Mouse (Mus musculus) ovary, postnatal 10 days (tissue): ENCODE measurements around the gene Scamp1.

Source experiments
- DNase-seq: peaks from one replicate; pipeline ENCODE4 v3.0.0; 2022; ENCODE audit warnings: low spot score

Gene Scamp1

GRCm38 (mm10) chr13:94271284-94271683, 14.4 kb downstream of the Scamp1 start:
- no peak for DNase-seq

- no peak for DNase-seq
Observed at GRCm38 (mm10) chr13:94268201-94268600, 17.5 kb downstream of the Scamp1 start.

- DNase-seq = no peak
Observed at GRCm38 (mm10) chr13:94267190-94267589, 18.5 kb downstream of the Scamp1 start.

- no peak for DNase-seq
Observed at GRCm38 (mm10) chr13:94266530-94266929, 19.1 kb downstream of the Scamp1 start.

GRCm38 (mm10) chr13:94265291-94265690, 20.4 kb downstream of the Scamp1 start:
- no peak for DNase-seq

DNA sequence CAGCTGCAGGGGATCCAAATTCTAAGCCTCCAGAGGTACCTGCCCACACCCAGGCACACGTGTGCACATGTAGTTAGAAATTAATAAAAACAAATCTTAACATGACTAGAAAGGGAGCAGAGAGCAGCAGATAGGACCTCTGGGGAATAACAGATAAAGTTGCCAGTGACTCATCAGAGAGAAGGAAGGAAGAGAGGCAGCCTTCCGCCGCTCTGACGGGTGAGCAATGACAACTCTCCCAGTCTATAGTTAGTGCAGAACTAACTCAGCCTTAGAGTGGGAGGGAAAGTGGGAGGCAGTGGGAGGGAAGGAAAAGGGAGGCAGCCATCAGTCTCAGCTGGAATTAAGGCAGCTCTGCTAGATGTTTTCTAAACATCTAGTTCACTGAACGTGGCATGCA, 21.7 kb downstream of the Scamp1 start:
- no peak for DNase-seq

GRCm38 (mm10) chr13:94262551-94262950, 23.1 kb downstream of the Scamp1 start:
- no peak for DNase-seq

DNA sequence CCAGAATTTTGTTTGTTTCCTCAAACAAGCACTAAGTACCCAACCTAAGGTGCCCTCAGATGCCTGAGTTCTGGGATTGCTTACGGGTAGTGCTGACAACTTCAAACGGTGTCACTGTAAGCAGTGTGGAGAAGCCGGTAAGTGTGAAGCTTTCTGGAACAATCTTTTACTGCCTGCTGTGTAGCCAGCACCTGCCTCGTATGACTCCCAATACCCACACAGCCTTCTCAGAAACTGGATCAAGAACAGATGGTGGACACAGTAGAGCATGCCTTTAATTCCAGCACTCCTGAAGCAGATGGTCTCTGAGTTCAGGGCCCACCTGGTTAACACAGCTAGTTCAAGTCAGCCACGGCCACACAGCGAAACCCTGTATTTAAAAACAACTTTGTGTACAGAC, 24.0 kb downstream of the Scamp1 start:
- no peak for DNase-seq

DNA sequence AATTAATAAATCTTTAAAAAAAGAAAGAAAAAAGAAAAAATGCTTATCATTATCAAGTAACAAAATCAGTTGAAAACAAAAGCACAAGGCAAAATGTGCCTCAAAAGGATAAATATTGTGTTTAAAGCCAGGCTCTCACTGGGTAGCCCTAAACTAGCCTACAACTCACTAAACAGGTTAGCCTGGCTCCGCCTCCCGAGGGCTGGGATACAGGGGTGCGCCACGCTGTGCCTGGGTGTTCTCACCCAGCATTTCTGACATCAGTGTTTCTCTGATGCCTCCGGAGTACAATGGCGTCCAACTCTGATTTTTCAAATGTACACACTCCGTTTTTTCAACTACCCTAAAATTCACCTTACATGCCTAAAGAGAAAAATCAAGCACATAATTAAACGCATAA, 24.7 kb downstream of the Scamp1 start:
- no peak for DNase-seq

- no peak for DNase-seq
Observed at GRCm38 (mm10) chr13:94259210-94259609, 26.4 kb downstream of the Scamp1 start.

DNA sequence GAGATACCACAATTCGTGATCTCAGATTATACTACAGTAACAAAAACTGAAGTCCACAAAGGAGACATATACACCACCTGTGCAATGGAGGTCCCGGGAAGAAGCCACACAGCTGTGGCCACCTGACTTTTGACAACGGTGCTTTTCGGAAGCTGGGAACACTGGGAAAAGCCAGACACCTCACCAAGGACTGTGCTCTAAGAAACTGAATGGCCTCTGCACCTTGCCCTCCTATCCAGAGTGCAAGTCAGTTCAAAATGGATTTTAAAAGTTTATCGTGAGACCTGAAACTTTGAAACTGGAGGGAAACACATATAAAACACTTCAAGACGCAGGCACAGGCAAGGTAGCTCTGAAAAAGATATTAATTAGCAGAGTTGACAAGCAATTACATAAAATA, 27.1 kb downstream of the Scamp1 start:
- DNase-seq = no peak

DNA sequence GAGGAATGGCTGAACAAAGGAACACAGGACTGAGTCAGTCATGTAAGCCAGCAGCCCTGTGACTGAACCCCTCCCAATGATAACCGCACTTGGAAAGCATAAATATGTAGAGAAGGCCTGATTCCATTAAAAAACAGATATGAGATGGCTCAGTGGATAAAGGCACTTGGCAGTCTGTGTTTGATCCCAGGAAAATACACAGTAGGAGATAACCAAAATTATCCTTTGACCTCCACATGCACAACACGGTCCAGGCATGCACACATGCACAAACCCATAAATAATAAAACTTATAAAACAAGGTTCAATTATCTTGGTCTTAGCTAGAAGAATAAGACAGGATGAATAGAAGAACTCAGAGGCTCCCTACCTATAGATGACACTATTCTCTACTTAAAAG, 27.9 kb downstream of the Scamp1 start:
- DNase-seq = no peak

DNA sequence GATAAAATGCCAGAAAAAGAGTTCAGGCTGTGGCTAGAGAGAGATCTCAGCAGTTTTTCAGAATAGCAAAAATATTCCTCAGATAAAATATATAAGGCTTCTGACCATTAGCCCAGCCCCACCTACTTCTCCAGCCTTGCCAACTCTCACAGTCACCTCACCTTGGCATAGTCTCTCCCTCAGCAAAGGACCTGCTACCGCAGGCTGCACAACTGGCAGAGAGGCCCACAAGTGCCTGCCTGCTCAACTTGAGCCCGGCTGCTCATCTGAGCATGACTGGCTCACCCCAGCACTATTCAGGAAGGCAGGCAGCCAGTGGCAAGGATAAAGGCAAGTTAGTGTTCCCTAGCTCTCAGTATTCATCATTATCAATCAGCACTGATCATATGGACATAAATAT, 30.5 kb downstream of the Scamp1 start:
- DNase-seq = no peak

DNA sequence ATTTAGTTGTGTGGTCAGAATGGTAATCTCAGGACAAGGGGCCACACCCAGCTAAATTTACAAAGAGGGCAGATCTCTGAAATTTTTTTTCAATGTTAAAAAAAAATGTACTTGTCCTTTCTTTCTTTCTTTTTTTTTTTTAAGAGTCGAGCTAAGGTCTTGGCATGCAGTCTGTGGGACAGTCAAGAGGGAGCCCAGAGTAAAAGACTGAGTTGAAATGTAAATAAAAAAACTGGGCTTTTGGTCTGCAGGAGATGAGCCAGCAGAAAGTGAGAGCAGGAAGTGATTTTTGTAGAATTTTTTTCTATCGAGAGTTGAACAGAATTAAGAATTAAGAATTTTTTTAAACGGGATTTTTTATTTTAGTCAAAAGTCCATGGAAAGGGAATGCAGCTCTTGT, 31.4 kb downstream of the Scamp1 start:
- no peak for DNase-seq

DNA sequence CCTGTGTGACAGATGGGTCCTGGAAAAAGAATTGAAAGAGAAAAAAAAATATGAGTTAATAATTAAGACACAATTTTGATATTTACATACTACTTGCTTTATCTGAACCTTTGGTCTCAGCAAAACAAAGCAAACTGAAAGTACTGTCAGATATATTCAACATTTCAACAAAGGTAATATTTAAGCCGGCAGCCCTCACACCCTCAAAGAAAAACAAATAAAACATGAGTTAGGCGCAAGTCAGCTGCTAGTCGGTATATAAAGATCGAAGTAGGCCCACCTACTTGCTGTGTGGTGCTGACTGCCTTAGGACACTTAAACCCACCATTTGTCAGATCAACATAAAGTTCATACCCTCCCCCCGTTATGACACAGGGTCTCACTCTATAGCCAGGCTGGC, 32.6 kb downstream of the Scamp1 start:
- no peak for DNase-seq

DNA sequence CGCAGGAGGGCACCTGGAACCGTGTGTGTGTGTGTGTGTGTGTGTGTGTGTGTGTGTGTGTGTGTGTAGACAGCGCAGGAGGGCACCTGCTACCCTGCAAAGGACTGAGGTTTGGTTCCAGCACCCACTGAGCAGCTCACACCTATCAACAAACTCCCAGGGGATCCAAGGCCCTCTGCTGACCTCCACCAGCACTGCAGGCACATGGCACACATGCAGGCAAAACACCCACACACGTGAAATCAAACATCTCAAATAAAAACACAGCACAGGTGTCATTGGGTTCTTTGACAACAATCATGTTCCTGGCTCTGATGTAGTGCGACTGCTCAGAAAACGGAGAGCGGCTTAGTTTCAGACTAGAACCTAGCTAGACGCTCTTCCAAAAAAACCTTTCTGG, 34.9 kb downstream of the Scamp1 start:
- no peak for DNase-seq

DNA sequence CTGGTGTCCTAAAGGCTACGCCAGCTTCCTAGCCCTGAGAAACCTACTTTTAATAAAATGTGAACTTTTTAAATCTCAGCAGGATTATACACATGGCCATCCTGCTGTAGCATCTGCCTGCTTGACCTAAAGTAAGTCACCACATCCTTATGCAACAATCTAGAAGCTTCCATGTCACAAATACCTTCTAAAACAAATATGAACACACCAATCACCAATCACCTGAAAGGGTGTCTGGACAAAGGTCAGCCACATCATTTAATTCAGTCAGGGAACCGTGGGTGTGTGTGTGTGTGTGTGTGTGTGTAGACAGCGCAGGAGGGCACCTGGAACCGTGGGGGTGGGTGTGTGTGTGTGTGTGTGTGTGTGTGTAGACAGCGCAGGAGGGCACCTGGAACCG, 35.5 kb downstream of the Scamp1 start:
- DNase-seq = no peak

DNA sequence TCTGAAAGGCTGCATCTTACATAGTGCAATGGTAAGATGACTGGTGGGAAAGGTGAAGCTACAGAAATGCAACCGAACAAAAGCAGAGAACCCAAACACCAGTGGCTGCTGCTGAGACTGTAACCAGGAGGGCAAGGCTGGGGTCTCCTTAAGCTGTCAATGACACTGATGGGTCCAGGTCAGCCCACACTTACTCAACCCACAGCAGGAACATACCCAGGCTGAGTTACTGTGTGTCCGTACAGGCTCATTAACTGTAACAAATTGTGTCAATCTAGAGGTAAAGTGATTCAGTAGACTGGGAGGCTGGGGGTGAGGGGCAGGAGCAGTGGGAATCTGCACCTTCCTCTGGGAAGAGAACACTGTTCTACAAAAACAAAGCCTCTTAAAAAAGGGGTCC, 42.8 kb downstream of the Scamp1 start:
- DNase-seq = no peak

DNA sequence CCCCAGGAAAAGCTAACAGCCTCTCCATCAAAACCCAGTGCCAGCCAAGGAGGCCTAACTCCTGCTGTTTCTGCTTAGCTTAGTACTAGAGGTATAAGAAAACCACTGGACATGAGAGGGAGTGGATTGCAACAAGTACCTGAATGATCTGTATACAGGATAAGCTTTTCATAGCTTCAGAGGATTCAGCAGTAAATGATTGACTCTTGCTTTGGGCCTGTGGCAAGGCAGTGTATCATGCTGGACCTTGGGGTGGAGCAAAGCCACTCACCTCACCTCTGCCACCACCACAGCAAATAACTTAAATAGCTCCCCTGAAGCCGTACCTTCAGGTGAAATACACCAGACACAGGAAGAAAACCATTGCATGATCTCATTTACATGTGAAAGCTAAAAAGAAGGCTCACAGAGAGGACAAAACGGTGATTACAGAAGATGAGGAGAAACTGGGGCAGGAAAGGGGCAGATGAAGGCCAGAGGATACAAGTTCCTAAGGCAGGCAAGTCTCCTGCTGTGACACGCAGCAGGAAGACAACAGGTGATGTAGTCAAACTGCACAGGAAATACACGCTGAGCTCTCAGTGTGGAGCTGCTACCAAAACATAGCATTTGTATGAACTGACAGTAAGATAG, 43.6 kb downstream of the Scamp1 start:
- DNase-seq = no peak

- no peak for DNase-seq
Observed at GRCm38 (mm10) chr13:94240873-94241272, 44.8 kb downstream of the Scamp1 start.

DNA sequence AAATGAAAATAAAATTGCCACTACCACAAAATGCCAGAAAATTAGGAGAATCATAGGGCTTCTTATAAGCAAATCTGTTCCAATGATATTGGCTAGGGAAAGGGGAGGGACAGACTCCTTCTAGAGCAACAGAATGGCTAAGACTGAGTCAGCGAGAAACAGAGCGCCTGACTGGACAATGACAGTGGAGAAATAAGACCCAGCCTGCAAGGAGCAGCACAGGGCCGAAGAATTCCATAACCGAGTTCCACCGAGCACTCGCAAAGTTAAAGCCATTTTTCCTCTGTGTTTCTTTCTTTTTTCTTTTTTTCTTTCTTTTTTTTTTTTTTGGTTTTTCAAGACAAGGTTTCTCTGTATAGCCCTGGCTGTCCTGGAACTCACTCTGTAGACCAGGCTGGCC, 45.5 kb downstream of the Scamp1 start:
- no peak for DNase-seq

DNA sequence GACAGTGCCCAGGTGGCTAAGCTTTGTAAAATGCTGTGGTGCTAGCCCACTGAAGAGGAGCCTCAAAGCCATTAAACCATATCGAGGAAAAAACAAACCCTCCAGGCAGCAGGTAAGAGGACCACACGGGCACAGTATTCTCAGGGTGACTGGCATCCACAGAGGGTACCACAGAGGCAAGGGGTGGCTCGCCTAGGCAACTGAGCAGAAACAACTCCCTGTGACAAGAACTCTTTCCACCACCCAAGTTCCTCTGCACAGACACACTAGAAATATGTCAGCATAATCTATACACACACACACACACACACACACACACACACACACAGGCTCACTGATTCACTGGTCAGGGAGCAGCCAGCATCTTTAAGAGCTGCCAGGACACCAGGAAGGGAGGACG, 46.2 kb downstream of the Scamp1 start:
- DNase-seq = no peak

DNA sequence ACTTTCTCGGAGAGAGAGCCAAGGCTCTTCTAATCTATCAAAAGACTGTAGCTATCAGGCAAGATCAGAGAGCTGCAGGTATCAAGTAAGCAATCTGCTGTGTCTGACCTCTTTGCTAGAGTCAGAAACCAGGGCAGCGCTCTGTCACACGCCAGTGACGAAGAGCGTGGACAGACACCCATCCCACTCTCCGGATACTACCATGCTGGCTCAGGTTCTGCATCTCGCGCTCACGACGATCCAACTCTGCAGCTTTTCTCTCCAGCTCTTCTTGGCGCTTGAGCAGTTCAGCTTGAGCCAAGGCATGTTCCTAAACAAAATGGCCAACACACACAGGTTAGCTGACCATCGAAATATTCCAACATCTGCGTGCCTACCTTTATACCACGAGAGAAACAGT, 53.8 kb downstream of the Scamp1 start:
- DNase-seq = no peak
